Mouse (Mus musculus): ENCODE results near the gene Lmnb2.

DNA sequence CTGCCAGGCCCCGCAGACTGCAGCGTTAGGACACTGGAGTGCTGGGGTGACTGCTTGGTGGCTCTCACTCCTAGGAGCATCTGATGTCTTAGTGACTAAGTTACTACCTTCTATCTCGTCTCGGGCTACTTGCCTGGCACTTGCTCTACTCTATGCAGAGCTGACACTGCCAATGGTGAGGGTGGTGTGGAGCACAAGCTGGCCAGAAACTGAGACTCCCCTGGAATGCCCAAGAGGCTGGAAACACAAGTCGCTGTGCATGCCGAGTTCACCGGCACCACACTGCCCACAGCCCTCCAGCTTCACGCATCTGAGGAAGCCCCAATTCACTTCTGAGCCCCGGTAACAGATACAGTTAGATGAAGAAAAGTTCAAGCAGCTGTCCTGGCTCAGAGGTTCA, 44.0 kb downstream of the Lmnb2 start:
- TF ChIP-seq CTCF (IDR thresholded peaks at IDR 0.05; ENCODE audit: low read depth), result no peak
- TF ChIP-seq EP300 (IDR thresholded peaks at IDR 0.05; ENCODE audit: low read depth), result no peak

Data from liver, embryonic 14.5 days (tissue).